Mouse (Mus musculus) heart, postnatal 4 days (tissue): ENCODE measurements around the gene Srarp. TPM values are rescaled to one million over a fixed set of nuclear protein-coding genes. Genes with fewer than 3 reads are reported as not detected.
A peak's percentile ranks its signal among the peaks of the same experiment; 100 is the strongest.

Experiments
- DNase-seq: peaks from one replicate; pipeline ENCODE4 v3.0.0; 2021
- total RNA-seq, 2 experiments: library from RNA; stranded (reverse); gene quantifications; 2 replicates each; pipeline ENCODE4 v1.2.3; 2021

Srarp gene
- total RNA-seq, 2 experiments from 2014 or later, result not detected

DNA sequence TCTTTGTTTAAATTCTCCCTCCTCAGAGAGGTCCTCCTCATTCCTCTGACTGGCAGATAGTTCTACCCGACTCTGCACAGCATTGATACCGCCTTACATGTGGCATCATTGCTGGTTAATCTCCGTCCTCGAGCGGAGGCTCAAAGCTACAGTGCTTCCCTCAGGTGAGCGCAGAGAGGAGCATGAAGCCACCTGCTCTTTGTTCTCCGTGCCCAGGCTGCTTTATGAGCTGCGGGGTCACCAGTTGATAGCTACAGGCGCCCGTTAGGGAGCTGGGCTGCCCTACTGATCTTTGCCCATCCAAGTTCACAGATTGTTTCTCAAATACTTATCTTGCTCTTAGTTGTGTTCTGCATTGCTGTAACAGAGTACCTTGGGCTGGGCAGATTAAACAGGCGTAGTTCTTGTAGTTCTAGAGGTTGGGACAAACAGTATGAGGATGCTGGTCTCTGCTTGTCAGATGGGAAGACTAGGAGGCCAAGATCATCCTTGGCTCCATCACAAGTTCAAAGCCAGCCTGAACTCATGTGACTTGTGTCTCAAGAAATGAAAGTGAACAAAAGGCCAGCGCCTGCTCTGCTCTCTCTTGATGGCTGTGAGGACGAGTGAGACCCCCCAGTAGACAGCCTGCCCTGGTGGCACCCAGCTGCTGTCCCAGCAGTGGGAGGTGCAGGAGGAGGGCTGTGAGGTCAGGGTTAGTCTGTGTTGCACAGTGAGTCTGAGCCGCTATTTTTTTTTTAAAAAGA is 20.5 kb upstream of the Srarp start:
- no peak for DNase-seq

DNA sequence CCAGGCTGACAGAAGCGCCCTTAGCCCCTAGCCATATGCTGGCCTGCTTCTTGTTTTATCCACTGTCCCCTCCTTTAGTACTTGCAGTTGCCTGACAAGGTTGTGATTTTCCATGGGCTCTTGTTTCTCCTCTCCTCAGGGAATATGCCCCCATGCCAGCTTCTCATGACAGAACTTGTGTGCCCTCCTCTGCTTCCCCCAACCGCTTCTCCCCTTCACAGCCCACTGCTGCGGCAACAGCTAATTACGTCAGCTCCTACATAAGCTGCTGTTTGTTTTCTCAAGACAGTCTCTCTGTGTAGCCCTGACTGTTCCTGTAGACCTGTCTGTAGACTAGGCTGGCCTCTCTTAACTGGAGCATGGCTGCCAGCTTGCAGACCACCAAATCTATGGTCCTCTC is 19.6 kb upstream of the Srarp start:
- no peak for DNase-seq

DNA sequence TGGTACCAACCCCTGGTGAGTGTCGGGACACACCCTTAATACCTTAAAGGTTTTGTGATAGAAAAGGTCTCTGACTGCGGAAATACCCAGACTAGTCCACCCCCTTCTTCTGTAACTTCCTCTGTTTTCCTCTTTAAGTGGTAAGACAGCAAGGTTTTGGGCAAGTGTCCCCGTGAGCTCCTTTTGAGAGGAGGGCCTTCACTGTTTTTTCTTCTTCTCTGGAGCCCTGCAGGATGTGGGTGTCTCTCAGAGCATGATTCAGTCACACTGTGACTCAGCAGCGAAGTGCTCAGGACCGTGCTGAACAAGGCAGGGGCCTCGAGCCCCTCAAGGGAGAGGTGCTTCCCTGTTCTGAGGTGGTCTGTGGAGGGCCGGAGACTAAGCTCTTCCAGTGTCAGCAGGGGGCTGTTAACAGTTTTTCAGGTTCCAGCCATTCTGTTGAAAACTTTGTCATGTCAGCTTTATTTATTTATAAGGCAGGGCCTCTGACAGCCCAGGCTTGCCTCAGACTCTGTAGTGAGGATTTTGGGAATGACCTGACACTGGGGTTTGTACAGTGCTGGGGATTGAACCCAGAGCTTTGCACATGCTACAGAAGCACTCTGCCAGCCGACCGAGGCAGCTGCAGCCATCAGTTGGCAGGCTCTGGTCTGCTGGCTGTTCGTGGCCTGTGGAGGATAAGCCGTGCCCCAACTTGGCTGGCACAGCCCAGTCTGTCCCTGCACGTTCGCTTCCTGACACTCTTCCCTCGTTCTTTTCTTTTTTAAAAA is 18.9 kb upstream of the Srarp start:
- DNase-seq, result no peak

DNA sequence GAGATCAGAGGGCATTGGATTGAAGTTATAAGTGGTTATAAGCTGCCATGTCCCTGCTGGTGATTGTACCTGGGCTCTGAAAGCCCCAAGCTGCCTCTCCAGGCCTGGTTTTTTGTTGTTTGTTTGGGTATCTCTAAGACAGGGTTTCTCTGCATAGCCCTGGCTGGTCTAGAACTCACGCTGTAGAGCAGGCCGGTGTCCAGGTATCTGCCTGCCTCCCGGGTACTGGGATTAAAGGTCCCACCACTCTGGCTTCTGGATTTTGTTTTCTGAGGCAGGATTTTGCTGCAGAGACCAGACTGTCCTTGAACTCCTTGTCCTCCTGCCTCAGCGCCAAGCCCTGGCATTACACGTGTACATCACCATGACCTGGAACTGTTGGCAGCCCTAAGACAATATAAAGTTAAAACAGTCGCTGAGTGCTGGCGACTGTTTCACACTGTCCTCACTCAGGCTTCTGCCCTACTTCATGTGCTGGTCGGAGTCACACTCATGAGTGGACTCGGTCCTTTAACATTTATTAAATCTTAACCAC is 16.1 kb upstream of the Srarp start:
- DNase-seq, result no peak

DNA sequence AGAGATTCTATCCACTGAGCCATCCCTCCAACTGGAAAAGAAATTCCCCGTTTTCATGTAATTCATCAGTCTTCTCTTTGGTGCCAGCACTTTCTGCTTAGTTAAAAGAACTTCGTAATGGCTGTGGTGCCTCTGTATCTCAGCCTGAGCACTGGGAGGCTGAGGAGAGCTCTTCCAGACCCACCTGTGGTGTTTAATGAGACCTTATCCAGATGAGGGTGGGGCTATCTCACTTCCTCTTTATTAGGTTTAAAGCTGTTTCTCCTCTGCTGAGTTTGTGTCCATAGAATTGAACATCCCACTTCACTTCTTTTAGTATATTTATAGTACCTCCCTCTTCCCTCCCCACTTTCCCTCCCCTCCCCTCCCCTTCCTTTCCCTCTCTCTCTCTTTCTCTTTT is 15.3 kb upstream of the Srarp start:
- DNase-seq, result no peak

DNA sequence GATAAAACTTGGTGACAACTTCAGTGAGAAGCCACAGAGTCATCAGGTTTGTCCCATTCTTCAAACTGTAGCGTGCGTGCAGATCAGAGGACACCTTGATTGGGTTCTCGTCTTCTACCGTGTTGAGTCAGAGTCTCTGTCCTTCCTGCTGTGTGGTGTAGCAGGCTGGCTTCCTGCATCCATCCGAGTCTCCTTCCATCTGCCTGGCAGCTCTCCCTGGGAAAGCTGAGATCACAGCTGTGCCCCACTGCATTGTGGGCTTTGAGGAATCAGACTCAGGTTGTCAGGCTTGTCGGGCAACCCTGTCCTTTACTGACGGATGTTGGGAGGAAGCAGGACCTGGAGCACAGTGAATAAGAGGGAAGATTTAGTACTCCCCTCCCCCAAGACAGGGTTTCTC is 10.3 kb upstream of the Srarp start:
- DNase-seq, result no peak

DNA sequence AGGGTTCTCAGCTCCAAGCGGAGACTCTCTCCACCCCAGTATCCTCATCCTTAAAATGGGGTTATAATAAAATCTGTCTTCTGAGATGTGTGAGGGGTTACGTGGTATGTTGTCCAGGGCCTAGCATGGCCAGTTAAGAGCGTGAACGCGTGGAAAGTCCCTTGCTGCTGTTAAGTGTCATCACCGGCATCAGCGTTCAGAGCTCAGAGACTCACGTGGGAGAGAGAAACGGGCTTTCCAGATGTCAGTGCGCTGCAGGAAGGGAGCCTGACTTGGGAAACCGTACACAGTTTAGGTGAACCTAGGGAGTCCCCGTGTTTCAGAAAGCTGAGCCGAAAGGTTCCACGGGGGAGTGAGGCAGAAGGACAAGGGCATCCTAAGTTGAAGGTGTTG is 9.4 kb upstream of the Srarp start:
- DNase-seq, result no peak

DNA sequence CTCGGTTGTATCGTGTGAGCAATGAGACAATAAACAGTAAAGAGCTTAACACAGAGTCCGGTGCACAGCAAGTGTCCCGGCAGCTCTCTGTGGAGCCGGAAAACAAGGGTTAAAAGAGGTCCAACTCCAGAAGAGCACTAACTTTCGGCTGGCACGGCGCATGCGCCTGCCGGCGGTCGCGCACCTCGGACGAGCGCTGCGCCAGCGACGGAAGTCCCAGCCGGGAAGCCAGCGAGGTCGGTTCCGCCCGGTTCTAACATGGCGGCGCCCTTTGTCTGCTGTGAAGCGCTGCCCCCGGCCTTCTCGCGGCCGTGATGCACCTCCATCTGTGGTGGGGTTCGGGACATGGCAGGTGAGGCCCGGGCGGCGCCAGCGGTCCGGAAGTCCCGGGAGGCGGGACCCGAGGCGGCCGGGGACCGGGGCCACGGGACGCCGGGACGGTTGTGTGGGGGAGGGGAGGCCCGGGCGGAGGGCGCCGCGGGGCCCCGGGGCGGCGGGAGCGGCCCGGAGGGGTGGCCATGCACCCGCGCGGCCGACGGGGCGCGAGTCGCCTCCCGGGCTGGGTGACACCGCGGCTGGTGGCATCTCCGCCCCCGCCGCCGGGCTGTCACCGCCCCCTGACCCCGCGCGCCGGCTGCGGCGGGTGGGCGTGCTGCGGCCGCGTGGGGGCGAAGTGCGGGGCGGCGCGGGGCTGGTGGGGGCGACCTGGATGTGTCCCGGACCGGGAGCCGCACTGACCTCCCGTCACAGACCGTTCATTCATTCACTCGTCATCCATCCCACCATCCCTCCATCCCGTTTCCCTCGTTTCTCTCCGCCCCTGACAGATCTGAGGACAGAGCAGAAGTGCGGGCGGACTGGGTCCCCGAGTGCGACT is 8.8 kb upstream of the Srarp start, which contains the start of gene Zbtb17:
Zbtb17 (plus strand) TSS at position 204 of the 877 bp plus-strand sequence.
- peak; percentile 93 for DNase-seq

DNA sequence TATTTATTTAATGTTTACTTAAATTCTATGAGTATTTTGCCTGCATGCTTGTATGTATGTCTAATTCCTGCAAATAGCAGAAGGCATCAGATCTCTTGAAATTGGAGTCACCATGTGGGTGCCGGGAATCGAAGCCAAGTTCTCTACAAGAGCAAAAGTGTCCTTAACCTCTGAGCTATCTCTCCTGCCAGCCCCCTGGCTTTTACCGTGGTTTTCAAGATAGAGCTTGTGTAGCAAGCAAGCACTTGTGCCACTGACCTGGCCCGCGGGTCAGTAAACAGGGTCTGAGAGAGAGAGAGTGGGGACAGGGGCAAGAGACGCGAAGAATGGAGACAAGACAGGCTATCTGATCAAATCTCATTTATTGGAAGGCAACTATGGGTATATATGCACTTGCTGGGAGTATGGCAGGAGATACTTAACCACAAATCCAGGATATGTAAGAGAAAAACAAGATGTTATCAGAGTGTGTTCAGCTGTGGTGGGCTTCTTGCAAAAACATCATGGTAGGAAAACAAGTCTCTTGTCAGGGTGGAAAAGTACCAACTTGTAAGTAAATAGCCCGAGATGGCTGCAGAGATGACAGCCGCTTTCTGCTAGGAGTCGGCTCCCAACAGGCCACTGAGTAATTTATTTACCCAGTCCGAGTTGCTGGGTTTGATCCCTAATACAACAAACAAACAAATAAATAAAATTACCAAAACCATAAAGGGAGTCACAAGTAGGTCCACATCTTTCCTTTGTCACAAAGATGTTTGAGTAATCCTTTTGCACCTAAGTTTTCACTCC is 7.9 kb upstream of the Srarp start:
- no peak for DNase-seq

DNA sequence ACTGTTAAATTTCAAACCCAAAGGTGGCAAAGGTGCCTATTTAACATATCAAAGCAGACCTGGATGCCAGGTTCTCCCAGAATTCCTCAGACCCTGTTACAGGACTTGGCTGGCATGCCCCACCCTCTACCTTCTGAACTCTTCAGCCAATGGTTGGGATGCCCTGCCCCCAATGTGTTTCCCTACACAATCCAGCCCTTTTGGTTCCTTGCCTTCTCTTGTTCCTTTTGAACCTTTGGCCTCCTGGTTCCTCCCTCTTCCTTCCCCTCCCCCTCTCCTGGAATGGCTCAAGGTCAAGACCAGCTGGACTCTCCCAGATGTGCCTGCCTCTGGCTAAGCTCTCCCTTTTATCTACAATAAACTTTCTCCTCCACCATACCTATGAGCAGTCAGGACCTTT is 5.0 kb upstream of the Srarp start:
- no peak for DNase-seq

DNA sequence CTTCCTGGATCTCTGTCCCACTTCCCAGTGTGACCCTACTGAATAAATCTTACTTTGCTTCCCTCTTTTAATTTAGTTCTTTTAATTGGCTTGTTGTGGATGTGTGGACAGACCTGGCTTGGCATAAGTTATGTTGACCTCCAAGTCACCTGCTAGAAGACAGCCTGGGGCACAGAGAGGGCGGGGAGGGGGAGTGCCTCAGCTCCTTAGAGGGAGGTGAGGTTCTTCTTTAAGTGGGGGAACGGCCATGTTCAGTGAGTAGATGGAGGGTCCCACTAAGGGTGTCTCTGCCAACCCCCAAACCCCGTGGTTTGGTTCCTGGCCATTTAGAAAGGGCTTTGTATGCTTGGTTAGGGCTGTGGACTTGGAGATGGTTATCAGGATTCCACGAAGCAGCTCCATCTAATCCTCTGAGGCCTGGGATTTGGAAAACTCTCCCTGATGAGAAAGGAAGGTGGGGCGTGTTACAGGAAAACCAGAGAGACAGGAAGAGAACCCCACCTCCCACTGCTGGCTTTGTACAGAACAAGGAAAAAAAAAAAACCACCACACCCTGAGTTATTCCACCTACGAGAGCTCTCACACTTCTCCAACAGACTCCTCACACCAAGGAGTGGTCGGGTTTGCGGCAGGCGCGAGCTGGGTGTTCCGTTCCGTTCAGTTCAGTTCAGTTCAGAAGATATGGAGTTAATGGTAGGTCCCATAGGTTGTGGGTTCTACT is 3.3 kb upstream of the Srarp start:
- DNase-seq, result no peak

DNA sequence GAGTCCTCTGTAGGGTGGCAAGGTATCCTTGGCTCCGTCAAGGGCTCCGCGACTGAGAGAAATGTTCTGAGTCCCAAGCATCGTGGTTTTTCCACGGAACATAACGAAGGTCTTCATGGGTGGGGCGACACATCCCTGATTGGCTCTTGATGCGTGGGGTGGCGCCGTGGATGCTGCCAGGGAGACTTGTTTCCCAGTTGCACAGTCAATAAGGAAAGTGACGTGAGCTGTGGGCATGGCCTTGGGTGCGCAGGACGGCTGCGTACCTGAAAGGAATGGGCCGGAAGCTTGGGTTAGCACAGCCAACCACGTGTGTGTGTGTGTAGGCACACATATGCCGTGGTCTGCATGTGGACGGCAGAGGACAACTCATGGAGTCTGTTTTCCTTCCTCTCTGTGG is 2.7 kb downstream of the Srarp start:
- DNase-seq, result no peak

DNA sequence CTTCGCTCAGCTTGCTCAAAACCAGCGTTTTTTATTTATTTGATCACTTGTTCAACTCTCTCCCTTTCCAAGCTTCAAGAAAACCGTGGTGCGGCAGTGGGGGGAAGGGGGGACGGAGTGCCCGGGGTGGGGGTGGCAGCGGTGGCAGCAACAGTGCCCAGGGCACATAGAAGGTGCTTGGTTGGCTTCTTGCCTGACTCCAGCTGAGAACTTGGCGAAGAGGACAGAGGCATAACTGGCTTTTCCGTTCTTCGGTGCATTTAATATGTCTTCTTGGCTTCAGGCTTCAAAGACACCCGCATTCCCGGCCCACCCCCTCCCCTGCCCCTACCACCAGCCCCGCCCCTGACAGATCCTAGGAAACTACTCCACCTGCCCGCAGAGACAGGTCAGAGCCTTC is 3.2 kb downstream of the Srarp start:
- no peak for DNase-seq

DNA sequence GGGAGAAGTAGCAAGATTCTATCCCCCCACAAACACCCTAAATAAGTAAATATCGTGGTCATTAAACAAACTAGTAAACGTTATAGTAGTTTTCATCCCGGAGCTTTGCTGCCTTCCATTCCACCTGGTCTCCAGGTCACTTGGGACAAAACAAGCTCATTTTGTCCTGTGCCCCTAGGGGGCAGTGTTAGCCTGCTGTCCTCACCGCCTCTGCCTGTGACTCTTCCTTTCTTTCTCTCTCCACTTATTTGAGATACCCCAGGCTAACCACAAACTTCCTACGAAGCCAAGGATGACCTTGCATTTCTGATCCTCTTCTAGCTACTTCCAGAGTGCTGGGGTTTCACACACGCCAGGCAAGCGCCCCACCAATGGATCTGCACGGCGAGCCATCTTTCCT is 4.9 kb downstream of the Srarp start:
- peak; percentile 80 for DNase-seq

DNA sequence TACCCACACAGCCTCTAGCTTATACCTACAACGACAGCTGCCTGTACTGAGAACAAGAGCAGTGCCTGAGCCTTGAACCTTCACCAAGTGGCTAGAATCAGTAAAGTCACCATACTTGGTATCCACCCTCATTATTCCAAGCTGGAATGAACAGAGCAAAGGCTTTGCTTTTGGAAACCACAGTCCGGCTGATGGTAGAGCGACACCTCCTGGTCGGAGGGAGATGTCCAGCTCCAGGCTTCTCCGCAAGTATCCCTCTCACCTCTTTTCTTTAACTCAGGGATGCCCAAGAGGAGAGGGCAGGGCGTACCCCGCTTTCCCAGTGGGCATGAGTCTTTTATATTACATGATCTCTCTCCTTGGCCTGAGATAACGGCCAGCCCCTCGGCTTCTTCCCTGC is 6.1 kb downstream of the Srarp start:
- peak; percentile 74 for DNase-seq

DNA sequence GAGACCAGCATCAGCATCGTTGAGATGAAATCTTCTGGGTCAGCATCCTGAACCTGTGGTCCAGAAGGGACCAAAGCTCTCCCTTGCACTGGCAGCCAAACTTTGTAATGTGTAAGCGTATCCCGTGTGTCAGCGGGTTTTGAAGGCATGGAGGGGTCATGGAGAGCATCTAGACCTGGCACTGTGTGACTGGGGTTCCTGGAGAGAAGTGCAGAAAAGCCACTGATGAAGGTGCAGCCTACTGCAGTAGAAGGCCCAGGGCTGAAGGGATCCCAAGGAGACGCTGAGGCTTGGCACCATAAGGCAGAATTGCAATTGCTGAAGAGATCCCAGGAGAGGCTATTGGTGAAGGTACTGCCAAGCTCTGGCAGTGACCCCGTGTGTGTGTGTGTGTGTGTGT is 6.5 kb downstream of the Srarp start:
- peak; percentile 35 for DNase-seq

DNA sequence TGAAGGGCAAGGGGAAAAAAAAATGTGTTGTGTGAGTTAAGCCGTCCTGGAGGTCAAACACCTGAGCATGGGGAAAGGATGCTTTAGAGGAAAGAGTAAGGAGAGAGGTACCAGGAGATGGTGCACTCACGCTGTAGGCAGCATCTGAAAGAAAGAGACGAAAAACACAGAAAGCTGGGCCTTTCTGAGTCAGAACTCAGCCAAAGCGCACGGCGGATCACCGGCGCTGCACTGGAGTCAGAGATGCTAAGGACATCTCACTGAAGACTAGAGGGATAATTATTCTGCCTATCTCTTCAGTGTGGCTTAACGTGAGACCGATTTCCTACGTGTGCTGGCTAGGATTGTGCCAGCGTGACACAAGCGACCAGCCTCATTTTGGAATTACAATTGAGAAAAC is 8.0 kb downstream of the Srarp start:
- no peak for DNase-seq

DNA sequence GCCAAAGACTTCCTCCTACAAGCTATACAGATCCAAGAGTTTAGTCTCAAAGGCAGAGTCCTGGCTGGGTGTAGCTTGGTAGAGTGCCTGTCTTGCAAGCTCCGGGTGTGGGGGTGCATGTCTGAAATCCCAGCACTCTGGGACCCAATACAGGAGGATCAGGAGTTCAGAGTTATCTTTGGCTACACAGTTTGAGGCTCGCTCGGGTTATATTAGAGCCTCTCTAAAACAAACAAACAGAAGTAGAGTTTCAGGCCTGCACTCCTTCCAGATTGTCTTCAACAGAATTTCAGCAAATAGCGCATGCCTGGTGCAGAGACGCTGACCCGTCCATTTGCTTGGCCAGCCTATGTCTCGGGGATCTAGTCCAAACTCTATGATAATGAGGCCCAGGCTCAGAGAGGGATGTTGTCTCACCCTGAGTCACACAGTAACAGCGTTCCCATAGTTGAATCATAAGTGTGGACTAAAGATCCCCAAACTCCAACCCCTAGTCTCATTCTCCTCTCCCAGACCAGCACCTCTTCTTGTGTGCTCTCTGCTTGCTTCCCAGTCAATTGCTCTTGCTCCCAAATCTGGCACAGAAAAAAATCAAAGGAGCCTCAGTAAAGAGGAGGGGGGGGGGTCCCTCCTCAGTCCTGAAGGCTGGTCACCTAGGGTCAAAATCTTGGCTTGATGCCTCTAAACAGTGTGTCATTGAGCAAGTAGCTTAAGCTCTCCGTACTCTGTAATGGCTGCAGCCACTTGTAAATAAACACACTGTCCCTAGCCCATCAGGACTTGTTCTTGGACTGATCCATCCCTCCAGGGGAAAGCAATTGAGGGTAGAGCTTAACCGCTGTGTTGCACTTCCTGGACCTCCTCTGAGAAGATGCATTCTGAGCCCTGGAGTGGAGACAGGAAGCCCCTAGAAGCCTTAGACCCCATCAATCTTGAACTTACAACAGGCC is 8.8 kb downstream of the Srarp start:
- no peak for DNase-seq

DNA sequence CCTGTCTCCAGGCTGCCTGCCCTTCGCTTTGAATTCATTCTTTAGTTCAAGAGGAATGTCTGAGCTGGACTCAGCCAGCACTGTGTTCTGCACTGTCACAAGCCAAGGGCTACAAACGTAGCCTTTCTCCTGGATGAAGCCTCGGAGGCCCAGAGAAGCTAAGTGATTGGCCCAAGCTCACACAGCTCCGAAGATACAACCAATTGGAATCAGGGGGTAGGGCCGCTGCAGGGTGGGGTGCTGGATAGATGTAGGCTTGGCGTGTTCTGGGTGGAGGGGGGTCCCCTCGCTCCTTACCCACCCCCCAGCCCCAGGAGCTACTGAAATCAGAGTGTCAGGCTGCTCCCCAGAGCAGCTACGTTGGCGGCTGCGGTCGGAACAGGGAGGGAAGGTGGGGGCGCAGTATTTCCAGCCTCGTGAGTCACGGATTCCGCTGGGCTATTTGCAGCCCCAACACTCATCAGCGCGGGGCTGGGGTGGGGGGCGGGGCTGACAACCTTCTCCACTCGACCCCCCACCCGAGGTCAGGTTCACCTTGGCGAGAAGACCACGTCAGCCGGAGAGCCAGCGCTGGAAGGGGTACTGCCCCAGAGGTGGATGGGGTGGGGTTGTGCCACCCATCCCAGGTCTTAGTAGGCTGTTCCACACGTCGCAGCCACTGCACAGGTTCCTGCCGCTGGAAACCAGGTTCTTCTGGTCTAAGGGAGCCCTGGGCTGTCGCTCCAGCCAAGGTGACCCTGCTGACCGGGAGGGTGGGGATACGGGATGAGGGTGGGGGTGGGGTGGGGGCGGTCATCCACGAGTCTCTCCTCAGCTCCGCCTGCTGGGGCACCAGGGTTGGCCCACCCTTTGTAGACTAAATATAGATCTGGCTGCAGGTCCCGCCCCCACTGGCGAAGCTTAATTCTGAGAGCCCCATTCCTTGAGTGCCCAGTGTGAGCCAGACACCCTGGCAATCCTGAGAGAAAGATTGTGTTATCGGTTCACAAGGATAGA is 10.1 kb downstream of the Srarp start:
- DNase-seq, result peak; percentile 85
